Mouse (Mus musculus) neural tube, embryonic 11.5 days (tissue): ENCODE results near the gene 1700092M07Rik. TPM values are rescaled to one million over a fixed set of nuclear protein-coding genes. Genes with fewer than 3 reads are reported as not detected.

Experiments used
- ATAC-seq: fragments of 200-750 bp; cut with Nextera tagmentation; 2 replicates; pipeline ENCODE4 v1.8.0; 2017; ENCODE audit warnings: moderate number of reproducible peaks, mild to moderate bottlenecking, moderate TSS enrichment, moderate library complexity; ENCODE audit not compliant: insufficient read depth, low FRiP score, low TSS enrichment
- DNase-seq: peaks from one replicate; pipeline ENCODE4 v3.0.0-alpha.2; 2015; ENCODE audit warnings: low spot score
- H3K27ac ChIP-seq: fragments of 300-500 bp; sonication (generic); 2 replicates; pipeline ENCODE4 v1.5.1; 2014; ENCODE audit warnings: low read depth, mild to moderate bottlenecking, low read length
- H3K27me3 ChIP-seq: fragments of 300-500 bp; sonication (generic); 2 replicates; pipeline ENCODE4 v1.6.1; 2014; ENCODE audit warnings: mild to moderate bottlenecking, low read length, mixed read lengths; ENCODE audit not compliant: control insufficient read depth, insufficient read depth
- H3K36me3 ChIP-seq: fragments of 300-500 bp; sonication (generic); 2 replicates; pipeline ENCODE4 v1.6.1; 2014; ENCODE audit warnings: mild to moderate bottlenecking, low read length, moderate library complexity, mixed read lengths; ENCODE audit not compliant: control insufficient read depth, insufficient read depth
- H3K4me1 ChIP-seq: fragments of 300-500 bp; sonication (generic); 2 replicates; pipeline ENCODE4 v1.6.1; 2014; ENCODE audit warnings: low read length, mixed read lengths; ENCODE audit not compliant: control insufficient read depth, insufficient read depth
- H3K4me2 ChIP-seq: fragments of 300-500 bp; sonication (generic); 2 replicates; pipeline ENCODE4 v1.6.1; 2014; ENCODE audit warnings: low read depth, mild to moderate bottlenecking, moderate library complexity
- H3K4me3 ChIP-seq: fragments of 300-500 bp; sonication (generic); 2 replicates; pipeline ENCODE4 v1.5.1; 2014; ENCODE audit warnings: low read depth, low read length
- H3K9ac ChIP-seq: fragments of 300-500 bp; sonication (generic); 2 replicates; pipeline ENCODE4 v1.6.1; 2014; ENCODE audit warnings: mild to moderate bottlenecking, low read length
- H3K9me3 ChIP-seq: fragments of 300-500 bp; sonication (generic); 2 replicates; pipeline ENCODE4 v1.6.1; 2016; ENCODE audit warnings: low read length; ENCODE audit not compliant: control insufficient read depth
- WGBS: fragments of 180-500 bp; shearing (Covaris S2); extraction: QIAGEN DNeasy Blood & Tissue Kit; methylation state at CpG from one replicate; pipeline ENCODE4 v1.1.7; 2014; 5-methylcytosine and 5-hydroxymethylcytosine counted together
- polyA plus RNA-seq: library from polyadenylated mRNA; unstranded; fragments of >200 nt; fragmentation: Nextera tagmentation; extraction: Ambion mirVana; gene quantifications from 2 replicates; pipeline ENCODE4 v1.2.1, GENCODE M21; 2014

Gene 1700092M07Rik
- polyA plus RNA-seq = 1.4 and 2.1 TPM in 2 replicates

DNA sequence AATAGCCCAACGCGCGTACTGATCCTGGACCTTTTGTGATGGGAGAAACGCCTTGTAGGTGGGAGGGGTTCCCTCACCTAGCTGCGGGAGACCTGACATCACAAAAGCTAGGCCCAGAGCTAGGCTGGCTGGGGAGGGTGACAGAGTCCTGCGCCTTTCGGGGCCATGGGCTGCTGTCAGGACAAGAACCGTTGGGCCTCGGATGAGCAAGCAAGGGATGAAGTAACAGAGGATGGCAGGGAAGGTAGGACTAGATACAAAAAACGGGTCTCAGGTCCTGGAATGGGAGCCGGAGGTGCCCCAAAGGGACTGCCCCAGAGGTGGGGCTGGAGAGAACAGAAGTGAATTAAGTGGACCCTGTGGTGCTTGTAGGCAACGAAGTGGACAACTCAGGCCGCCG, at the start of gene 1700092M07Rik:
Gene 1700092M07Rik, plus strand, starts transcription at position 116 of the 400 bp plus-strand sequence.
- H3K36me3 ChIP-seq = peaks cover 1% of the 10 kb centered on the region
- H3K4me1 ChIP-seq = peaks cover 13% of the 10 kb centered on the region; the same call in 1 of the 2 replicates
- DNase-seq = no peak
- H3K4me3 ChIP-seq = peak within 1 kb of the TSS; percentile 78
- H3K9me3 ChIP-seq = no peaks in the 10 kb centered on the region
- ATAC-seq = no peak; the same call in 1 of the 2 replicates
- H3K4me2 ChIP-seq = peak within 1 kb of the TSS; percentile 96
- H3K9ac ChIP-seq = peak within 1 kb of the TSS; percentile 56
- H3K27me3 ChIP-seq = no peaks in the 10 kb centered on the region
- WGBS = 74% methylated on average over 14 of the region's 14 CpGs
- H3K27ac ChIP-seq = peak within 1 kb of the TSS; percentile 86

- H3K4me1 ChIP-seq = no peaks in the 10 kb centered on the region
- no peak overlapping the region for H3K4me2 ChIP-seq
- no peaks in the 10 kb centered on the region for H3K36me3 ChIP-seq
- ATAC-seq (no peak), DNase-seq (no peak)
- H3K9me3 ChIP-seq = no peaks in the 10 kb centered on the region
- no peak overlapping the region for H3K4me3 ChIP-seq
- 64% methylated on average over 9 of the region's 9 CpGs for WGBS
- no peaks in the 10 kb centered on the region for H3K27me3 ChIP-seq
- no peak overlapping the region for H3K27ac ChIP-seq
- H3K9ac ChIP-seq = no peak overlapping the region
These were observed 48.5 kb upstream of the 1700092M07Rik start for GRCm38 (mm10) chr19:8691871-8692539.

DNA sequence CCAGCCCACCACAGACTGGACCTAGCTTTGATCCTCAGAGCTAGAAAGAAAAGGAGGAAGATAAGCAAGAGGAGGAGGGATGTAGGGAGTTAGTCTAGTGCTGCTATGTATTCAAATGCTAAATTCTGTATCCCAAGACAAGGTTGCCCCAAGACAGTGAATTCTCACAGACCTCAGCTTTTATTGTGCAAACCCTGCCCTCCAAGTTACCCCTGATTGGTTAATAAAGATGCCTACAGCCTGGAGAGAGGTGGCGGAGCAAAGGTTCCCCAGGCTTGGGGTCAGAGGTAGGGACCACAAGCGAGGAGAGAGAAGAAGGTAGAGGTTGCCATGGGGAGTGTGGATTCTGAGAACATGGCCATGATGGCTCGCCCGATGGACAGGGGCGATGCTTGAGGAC, 47.8 kb upstream of the 1700092M07Rik start:
- no peak for DNase-seq
- no peaks in the 10 kb centered on the region for H3K4me1 ChIP-seq
- H3K27ac ChIP-seq = no peak overlapping the region
- H3K4me2 ChIP-seq = no peak overlapping the region
- H3K27me3 ChIP-seq = no peaks in the 10 kb centered on the region
- H3K9me3 ChIP-seq = no peaks in the 10 kb centered on the region
- no peak overlapping the region for H3K4me3 ChIP-seq
- H3K36me3 ChIP-seq = no peaks in the 10 kb centered on the region
- no peak overlapping the region for H3K9ac ChIP-seq
- WGBS = 59% methylated on average over 5 of the region's 5 CpGs
- no peak for ATAC-seq

- DNase-seq (no peak), ATAC-seq (no peak)
- Histone ChIP-seq H3K4me2 (no peak overlapping the region), H3K36me3 (no peaks in the 10 kb centered on the region), H3K27me3 (no peaks in the 10 kb centered on the region), H3K4me3 (no peak overlapping the region), H3K4me1 (no peaks in the 10 kb centered on the region), H3K9ac (no peak overlapping the region), H3K27ac (no peak overlapping the region), H3K9me3 (no peaks in the 10 kb centered on the region)
- WGBS = 60% methylated on average over 6 of the region's 6 CpGs
These were observed 45.2 kb upstream of the 1700092M07Rik start for GRCm38 (mm10) chr19:8695330-8695729.

DNA sequence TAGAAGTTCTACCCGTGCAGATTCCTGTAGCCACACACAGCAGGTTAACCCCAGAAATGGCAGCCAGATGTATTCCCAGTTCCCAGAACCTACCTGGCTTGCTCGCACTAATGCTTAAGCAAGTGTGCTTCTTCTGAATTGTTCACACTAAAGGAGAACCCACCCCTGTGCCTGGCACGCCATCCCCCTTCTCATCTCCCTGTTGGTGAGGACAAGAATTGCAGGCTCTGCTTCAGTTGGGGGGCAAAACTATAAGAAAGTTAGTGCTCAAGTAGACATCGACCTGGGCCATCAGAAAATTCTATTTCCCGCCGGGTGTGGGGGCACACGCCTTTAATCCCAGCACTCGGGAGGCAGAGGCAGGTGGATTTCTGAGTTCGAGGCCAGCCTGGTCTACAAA, 40.9 kb upstream of the 1700092M07Rik start:
- Histone ChIP-seq H3K4me2 (no peak overlapping the region), H3K9me3 (no peaks in the 10 kb centered on the region), H3K9ac (no peak overlapping the region), H3K4me1 (no peaks in the 10 kb centered on the region), H3K27me3 (no peaks in the 10 kb centered on the region), H3K4me3 (no peak overlapping the region), H3K36me3 (no peaks in the 10 kb centered on the region), H3K27ac (no peak overlapping the region)
- no peak for DNase-seq
- ATAC-seq = no peak
- 79% methylated on average over 9 of the region's 9 CpGs for WGBS

- H3K36me3 ChIP-seq = peaks cover under 1% of the 10 kb centered on the region; the same call in 1 of the 2 replicates
- H3K4me1 ChIP-seq = no peaks in the 10 kb centered on the region
- ATAC-seq (no peak), DNase-seq (no peak)
- H3K4me3 ChIP-seq = no peak overlapping the region
- H3K27me3 ChIP-seq = no peaks in the 10 kb centered on the region
- H3K4me2 ChIP-seq = no peak overlapping the region
- H3K9ac ChIP-seq = no peak overlapping the region
- H3K9me3 ChIP-seq = no peaks in the 10 kb centered on the region
- no peak overlapping the region for H3K27ac ChIP-seq
- 68% methylated on average over 3 of the region's 3 CpGs for WGBS
These were observed 38.1 kb upstream of the 1700092M07Rik start for GRCm38 (mm10) chr19:8702458-8702857.

DNA sequence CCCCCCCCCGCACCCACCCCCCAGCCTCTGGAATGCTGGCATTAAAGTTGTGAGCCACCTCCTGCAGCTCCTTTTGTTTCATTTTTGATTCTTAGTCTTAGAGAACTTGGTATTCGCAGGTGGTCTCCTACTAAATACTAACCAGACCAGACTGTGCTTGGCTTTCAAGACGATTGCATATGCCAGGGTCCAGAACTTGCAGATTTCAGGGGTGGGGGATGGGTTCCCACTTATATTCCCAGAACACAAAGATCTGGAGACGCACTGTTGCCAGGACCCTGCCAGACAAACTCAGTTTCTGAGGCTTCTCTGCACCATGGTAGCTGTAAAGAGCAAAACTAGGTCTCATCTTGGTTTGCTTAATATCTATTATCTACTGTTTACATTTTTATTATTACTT, 36.9 kb upstream of the 1700092M07Rik start:
- DNase-seq (no peak), ATAC-seq (no peak)
- WGBS = 72% methylated on average over 3 of the region's 4 CpGs
- H3K4me3 ChIP-seq = no peak overlapping the region
- H3K27ac ChIP-seq = no peak overlapping the region
- no peaks in the 10 kb centered on the region for H3K4me1 ChIP-seq
- no peaks in the 10 kb centered on the region for H3K9me3 ChIP-seq
- H3K9ac ChIP-seq = no peak overlapping the region
- no peaks in the 10 kb centered on the region for H3K27me3 ChIP-seq
- peaks cover 11% of the 10 kb centered on the region for H3K36me3 ChIP-seq
- no peak overlapping the region for H3K4me2 ChIP-seq

DNA sequence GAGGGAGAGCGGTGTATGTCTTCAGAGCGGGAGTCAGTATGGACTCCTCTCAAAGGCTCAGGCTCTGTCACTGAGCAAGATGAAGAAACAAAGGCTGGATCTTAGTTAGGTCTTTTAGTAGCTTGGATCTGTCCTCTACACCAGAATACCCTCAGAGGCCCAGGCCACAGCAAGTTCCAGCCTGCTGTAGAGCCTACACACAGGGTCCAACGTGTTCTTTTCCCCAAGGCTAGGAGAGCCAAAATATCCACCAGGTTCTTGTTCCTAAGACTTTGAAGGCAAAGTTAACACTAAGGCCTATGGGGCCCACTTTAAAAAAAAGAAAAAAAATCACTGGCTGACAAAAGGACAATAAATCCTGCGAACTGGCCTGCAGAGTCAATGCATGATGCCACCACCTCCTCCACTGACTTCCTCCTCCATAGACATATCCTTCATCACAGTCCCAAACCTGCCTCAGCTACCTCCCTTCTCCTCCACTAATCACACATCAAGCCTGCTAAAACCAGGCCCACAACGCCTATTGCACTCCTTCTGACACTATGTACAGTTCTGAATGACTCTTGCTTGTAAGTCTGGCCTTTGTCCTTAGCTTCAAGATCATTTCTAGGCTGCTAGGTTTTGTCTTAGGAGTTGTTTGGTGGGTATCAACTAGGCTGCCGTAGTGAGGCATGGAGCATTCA, 35.4 kb upstream of the 1700092M07Rik start:
- no peak for ATAC-seq
- Histone ChIP-seq H3K4me3 (no peak overlapping the region), H3K36me3 (peaks cover 18% of the 10 kb centered on the region), H3K9me3 (no peaks in the 10 kb centered on the region), H3K4me2 (no peak overlapping the region), H3K27ac (no peak overlapping the region), H3K9ac (no peak overlapping the region), H3K4me1 (no peaks in the 10 kb centered on the region), H3K27me3 (no peaks in the 10 kb centered on the region)
- WGBS = 82% methylated on average over 6 of the region's 6 CpGs
- DNase-seq = no peak
